Mouse (Mus musculus) layer of hippocampus, adult 9-10 months (tissue): ENCODE results near the gene Sugp2.
A peak's percentile ranks its signal among the peaks of the same experiment; 100 is the strongest.
"Not testable (repeated sequence)": the region's sequence is repeated elsewhere in the genome, so short reads cannot be mapped to it uniquely, and the experiment has no call there.

Experiments
- DNase-seq: peaks from one replicate; pipeline ENCODE4 v3.0.0; 2022; ENCODE audit warnings: low spot score

The Sugp2 gene

GRCm38 (mm10) chr8:70234080-70234780, at the start of gene Sugp2, which contains the start of gene Armc6:
Sugp2 (plus strand) TSS chr8:70234226.
Armc6 (minus strand) TSS chr8:70234466.
- DNase-seq: peak; percentile 94

- DNase-seq: no peak
Observed at GRCm38 (mm10) chr8:70188707-70189106, 45.3 kb upstream of the Sugp2 start.

- no peak for DNase-seq
Observed at GRCm38 (mm10) chr8:70193238-70193637, 40.8 kb upstream of the Sugp2 start.

GRCm38 (mm10) chr8:70194191-70194590, 39.8 kb upstream of the Sugp2 start:
- DNase-seq: no peak

GRCm38 (mm10) chr8:70195762-70196161, 38.3 kb upstream of the Sugp2 start:
- no peak for DNase-seq

GRCm38 (mm10) chr8:70197603-70198002, 36.4 kb upstream of the Sugp2 start:
- no peak for DNase-seq

GRCm38 (mm10) chr8:70200098-70200681, 33.8 kb upstream of the Sugp2 start:
- DNase-seq: peak; percentile 64

- no peak for DNase-seq
Observed at GRCm38 (mm10) chr8:70201417-70201816, 32.6 kb upstream of the Sugp2 start.

- no peak for DNase-seq
Observed at GRCm38 (mm10) chr8:70203072-70203471, 31.0 kb upstream of the Sugp2 start.

GRCm38 (mm10) chr8:70204757-70205156, 29.3 kb upstream of the Sugp2 start:
- DNase-seq: no peak

GRCm38 (mm10) chr8:70208130-70208529, 25.9 kb upstream of the Sugp2 start:
- DNase-seq: no peak

- no peak for DNase-seq
Observed at GRCm38 (mm10) chr8:70210538-70210937, 23.5 kb upstream of the Sugp2 start.

GRCm38 (mm10) chr8:70211275-70211674, 22.8 kb upstream of the Sugp2 start:
- no peak for DNase-seq

GRCm38 (mm10) chr8:70211726-70212111, 22.3 kb upstream of the Sugp2 start:
- DNase-seq: no peak

GRCm38 (mm10) chr8:70212112-70213055, 21.6 kb upstream of the Sugp2 start, which contains the start of gene Slc25a42:
Slc25a42 (minus strand) TSS chr8:70212305.
- peak; percentile 97 for DNase-seq

- no peak for DNase-seq
Observed at GRCm38 (mm10) chr8:70214411-70214810, 19.6 kb upstream of the Sugp2 start.

GRCm38 (mm10) chr8:70215092-70215491, 18.9 kb upstream of the Sugp2 start:
- DNase-seq: no peak

- DNase-seq: not testable (repeated sequence)
Observed at GRCm38 (mm10) chr8:70216161-70216560, 17.9 kb upstream of the Sugp2 start.

- peak; percentile 48 for DNase-seq
Observed at GRCm38 (mm10) chr8:70216566-70216965, 17.5 kb upstream of the Sugp2 start.

- DNase-seq: no peak
Observed at GRCm38 (mm10) chr8:70217441-70217840, 16.6 kb upstream of the Sugp2 start.

GRCm38 (mm10) chr8:70219107-70219684, 14.8 kb upstream of the Sugp2 start:
- DNase-seq: no peak

GRCm38 (mm10) chr8:70220236-70220840, 13.7 kb upstream of the Sugp2 start:
- DNase-seq: no peak
